Mouse (Mus musculus) liver, embryonic 14.5 days (tissue): ENCODE results near the gene Gm1043. TPM values are rescaled to one million over a fixed set of nuclear protein-coding genes. Genes with fewer than 3 reads are reported as not detected.

Experiments used
- ATAC-seq: fragments of 200-750 bp; cut with Nextera tagmentation; 2 replicates; pipeline ENCODE4 v1.8.0; 2017; ENCODE audit warnings: moderate number of reproducible peaks, mild to moderate bottlenecking, moderate library complexity; ENCODE audit not compliant: insufficient read depth
- DNase-seq, 3 experiments: peaks; one replicate each; pipeline ENCODE4 v3.0.0-alpha.2; 2012 to 2013; ENCODE audit warnings: low read depth in 3 of 3, low spot score in 3 of 3
- H3K27ac ChIP-seq: fragments of 300-500 bp; sonication (generic); 2 replicates; pipeline ENCODE4 v1.5.1; 2014; ENCODE audit warnings: moderate library complexity, mild to moderate bottlenecking, control low read depth, inconsistent platforms
- H3K27me3 ChIP-seq: fragments of 300-500 bp; sonication (generic); 2 replicates; pipeline ENCODE4 v1.6.1; 2014; ENCODE audit warnings: mild to moderate bottlenecking, low read length, moderate library complexity; ENCODE audit not compliant: control insufficient read depth, insufficient read depth
- H3K36me3 ChIP-seq: fragments of 300-500 bp; sonication (generic); replicated peaks from 2 replicates; pipeline ENCODE4 v1.6.1; 2014; ENCODE audit warnings: low read depth; ENCODE audit not compliant: control insufficient read depth, insufficient read depth
- H3K4me1 ChIP-seq, 2 experiments: fragments of 200-500 bp in 1 of 2; fragments of 300-500 bp in 1 of 2; sonication (generic) in 1 of 2; replicated peaks; 2 replicates each; pipeline ENCODE4 v1.6.1; 2012 to 2014; ENCODE audit warnings: antibody characterized with exemption in 1 of 2, inconsistent platforms in 1 of 2, low read length in 1 of 2; ENCODE audit not compliant: control insufficient read depth in 2 of 2, insufficient read depth in 2 of 2
- H3K4me2 ChIP-seq: fragments of 300-500 bp; sonication (generic); 2 replicates; pipeline ENCODE4 v1.6.1; 2014; ENCODE audit warnings: low read depth, mild to moderate bottlenecking, control low read depth, moderate library complexity
- H3K4me3 ChIP-seq, 2 experiments: fragments of 200-500 bp in 1 of 2; fragments of 300-500 bp in 1 of 2; sonication (generic) in 1 of 2; 2 replicates each; pipeline ENCODE4 v1.5.1; 2012 to 2014; ENCODE audit warnings: low read depth in 2 of 2, low read length in 2 of 2, mild to moderate bottlenecking in 2 of 2, control low read depth in 1 of 2, inconsistent platforms in 1 of 2, moderate library complexity in 1 of 2; ENCODE audit not compliant: insufficient read depth in 1 of 2
- H3K9ac ChIP-seq: fragments of 300-500 bp; sonication (generic); replicated peaks from 2 replicates; pipeline ENCODE4 v1.6.1; 2014; ENCODE audit warnings: mild to moderate bottlenecking, control low read depth, moderate library complexity
- H3K9me3 ChIP-seq: fragments of 300-500 bp; sonication (generic); 2 replicates; pipeline ENCODE4 v1.6.1; 2016; ENCODE audit warnings: low read length, mixed read lengths; ENCODE audit not compliant: control insufficient read depth
- CTCF ChIP-seq: IDR thresholded peaks from 2 replicates; pipeline ENCODE4 v1.5.1; 2016; ENCODE audit warnings: antibody characterized with exemption, low read depth, control low read depth
- EP300 ChIP-seq: IDR thresholded peaks from 2 replicates; pipeline ENCODE4 v1.6.1; 2016; ENCODE audit warnings: antibody characterized with exemption, low read depth
- WGBS: fragments of 180-500 bp; shearing (Covaris S2); extraction: QIAGEN DNeasy Blood & Tissue Kit; methylation state at CpG from one replicate; pipeline ENCODE4 v1.1.7; 2014; ENCODE audit not compliant: insufficient replicate concordance; 5-methylcytosine and 5-hydroxymethylcytosine counted together
- polyA plus RNA-seq, 2 experiments: library from polyadenylated mRNA; depleted of rRNA in 1 of 2; stranded (reverse) in 1 of 2; unstranded in 1 of 2; fragments of >200 nt; fragmentation: Nextera tagmentation in 1 of 2; extraction: Ambion mirVana in 1 of 2; gene quantifications; 2 replicates each; pipeline versions ENCODE4 v1.2.1 to v1.2.3; 2012 to 2014

The Gm1043 gene
- polyA plus RNA-seq, 2 experiments: not detected

DNA sequence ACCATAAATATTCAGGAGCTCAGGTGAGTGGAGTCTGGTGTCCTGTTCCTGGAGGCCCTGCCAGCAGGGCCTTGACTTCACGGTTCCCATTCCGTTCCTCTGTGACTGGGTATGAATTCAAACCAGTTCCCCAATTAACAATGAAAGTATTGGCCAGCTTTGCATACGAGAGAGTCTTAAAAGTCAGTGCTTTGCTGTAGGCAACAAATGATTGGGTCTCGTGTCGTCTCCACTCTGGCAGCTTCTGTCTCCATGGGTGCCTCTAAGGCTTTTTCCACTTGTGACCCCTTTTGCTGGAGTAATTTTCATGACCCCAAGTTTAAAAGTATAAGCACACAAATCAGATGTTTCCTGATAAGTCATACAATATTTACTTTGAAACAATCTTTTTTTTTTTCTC, 4.6 kb upstream of the Gm1043 start:
- Histone ChIP-seq H3K27me3 (no peaks in the 10 kb centered on the region), H3K4me2 (no peak overlapping the region), H3K27ac (no peak overlapping the region), H3K9me3 (no peaks in the 10 kb centered on the region), H3K36me3 (no peaks in the 10 kb centered on the region), H3K4me1 (no peaks in the 10 kb centered on the region), H3K9ac (no peak overlapping the region), H3K4me3 (no peak overlapping the region)
- TF ChIP-seq EP300: no peak
- TF ChIP-seq CTCF: no peak
- ATAC-seq: no peak
- no peak for DNase-seq
- WGBS: 60% methylated on average over 5 of the region's 5 CpGs

DNA sequence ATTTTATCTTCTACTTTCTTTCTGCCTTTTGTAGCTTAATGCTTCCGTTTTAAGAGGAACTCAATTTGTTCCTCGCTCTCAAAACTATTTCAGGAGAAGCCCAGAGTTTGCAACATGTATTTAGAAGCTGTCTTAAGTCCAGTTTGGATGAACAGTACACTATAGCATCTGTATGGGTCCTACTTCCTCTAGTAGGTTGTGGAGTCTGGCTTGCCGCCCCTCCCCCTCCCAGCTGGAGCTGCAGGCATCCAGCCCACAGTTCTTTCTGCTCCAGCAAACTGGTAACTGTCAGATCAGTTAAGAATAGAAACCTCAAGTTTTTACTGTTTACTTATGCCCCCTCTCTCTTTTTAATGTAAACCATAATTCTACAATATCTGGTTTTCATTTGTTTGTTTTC, 2.8 kb upstream of the Gm1043 start:
- Histone ChIP-seq H3K4me1 (no peaks in the 10 kb centered on the region), H3K9me3 (no peaks in the 10 kb centered on the region), H3K36me3 (no peaks in the 10 kb centered on the region), H3K27me3 (no peaks in the 10 kb centered on the region), H3K4me3 (no peak overlapping the region), H3K4me2 (no peak overlapping the region), H3K9ac (no peak overlapping the region), H3K27ac (no peak overlapping the region)
- WGBS: 8% methylated on average over 3 of the region's 3 CpGs
- TF ChIP-seq CTCF (no peak), EP300 (no peak)
- DNase-seq: no peak
- no peak for ATAC-seq

DNA sequence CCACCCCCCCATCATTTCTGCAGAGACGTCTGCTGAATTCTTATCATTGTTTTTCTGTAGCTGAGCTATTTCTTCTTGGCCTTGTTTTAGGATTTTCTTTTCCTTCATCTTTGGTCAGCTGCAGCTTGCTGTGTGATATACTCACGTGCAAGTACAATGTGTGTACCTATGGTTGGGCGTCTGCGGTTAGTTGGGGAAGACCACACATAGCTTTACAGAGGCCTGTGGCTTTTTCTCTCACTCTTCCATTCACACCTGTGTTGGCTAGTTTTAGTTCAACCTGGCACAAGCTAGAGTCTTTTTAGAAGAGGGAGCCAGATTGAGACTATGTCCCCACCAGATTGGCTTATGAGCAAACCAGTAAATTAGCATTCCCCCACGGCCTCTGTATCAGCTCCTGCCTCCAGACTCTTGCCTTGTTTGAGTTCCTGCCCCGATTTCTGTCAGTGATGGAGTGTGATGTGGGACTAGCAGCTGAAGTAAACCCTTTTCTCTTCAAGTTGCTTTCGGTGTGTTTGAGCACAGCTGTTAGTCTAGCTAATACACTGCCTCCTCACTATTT, 1.9 kb upstream of the Gm1043 start:
- no peak overlapping the region for H3K4me2 ChIP-seq
- TF ChIP-seq CTCF: no peak
- TF ChIP-seq EP300: no peak
- ATAC-seq (no peak), DNase-seq (no peak)
- WGBS: 47% methylated on average over 7 of the region's 7 CpGs
- H3K4me1 ChIP-seq: no peaks in the 10 kb centered on the region
- no peak overlapping the region for H3K27ac ChIP-seq
- no peaks in the 10 kb centered on the region for H3K9me3 ChIP-seq
- H3K9ac ChIP-seq: no peak overlapping the region
- no peak overlapping the region for H3K4me3 ChIP-seq
- H3K36me3 ChIP-seq: no peaks in the 10 kb centered on the region
- no peaks in the 10 kb centered on the region for H3K27me3 ChIP-seq

DNA sequence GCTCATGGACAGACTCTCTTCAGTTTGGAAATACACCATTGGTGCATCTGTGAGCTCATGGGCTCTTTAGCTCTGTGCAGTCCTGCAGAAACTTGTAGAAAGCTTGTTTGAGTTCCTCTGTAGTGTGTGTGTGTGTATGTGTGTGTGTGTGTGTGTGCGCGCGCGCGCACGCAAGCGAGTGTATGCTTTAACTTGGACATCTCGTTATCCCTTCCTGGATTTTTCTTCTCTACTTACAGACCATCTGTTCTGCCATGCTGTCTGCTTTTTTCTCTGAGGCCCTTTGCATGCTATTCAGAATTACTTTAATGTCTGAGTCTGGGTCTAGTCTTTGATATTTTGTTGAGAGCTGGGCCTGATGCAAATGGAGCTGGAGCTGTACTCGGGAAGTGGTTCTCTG, 1.3 kb upstream of the Gm1043 start:
- no peaks in the 10 kb centered on the region for H3K9me3 ChIP-seq
- WGBS: 87% methylated on average over 9 of the region's 9 CpGs
- DNase-seq (no peak), ATAC-seq (no peak)
- TF ChIP-seq CTCF (no peak), EP300 (no peak)
- no peak overlapping the region for H3K4me2 ChIP-seq
- no peak overlapping the region for H3K27ac ChIP-seq
- H3K36me3 ChIP-seq: no peaks in the 10 kb centered on the region
- no peak overlapping the region for H3K9ac ChIP-seq
- H3K27me3 ChIP-seq: no peaks in the 10 kb centered on the region
- no peaks in the 10 kb centered on the region for H3K4me1 ChIP-seq
- H3K4me3 ChIP-seq: no peak overlapping the region

DNA sequence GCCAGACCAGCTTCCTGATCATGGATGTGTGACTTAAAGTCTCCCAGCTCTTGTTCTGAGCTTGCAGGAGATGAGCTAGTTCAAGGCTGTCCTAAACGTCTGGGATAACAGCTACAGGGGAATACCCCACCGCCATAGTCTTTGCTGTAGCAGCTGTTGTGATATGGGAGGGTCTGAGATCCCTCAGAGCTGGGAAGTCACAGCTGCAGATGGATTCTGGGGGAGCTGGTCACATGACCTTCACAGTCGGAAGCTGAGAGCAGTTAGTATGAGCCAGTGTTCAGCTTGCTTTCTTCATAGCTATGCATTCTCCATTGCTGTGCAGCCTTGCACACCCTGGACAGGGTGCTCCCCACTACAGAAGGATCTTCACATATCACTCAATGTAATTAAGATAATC, 748 bp downstream of the Gm1043 start:
- ATAC-seq: no peak
- no peak overlapping the region for H3K27ac ChIP-seq
- peaks cover 5% of the 10 kb centered on the region for H3K27me3 ChIP-seq
- H3K4me2 ChIP-seq: no peak overlapping the region
- no peak overlapping the region for H3K9ac ChIP-seq
- TF ChIP-seq CTCF (no peak), EP300 (no peak)
- WGBS: 58% methylated on average over 3 of the region's 3 CpGs
- H3K4me3 ChIP-seq: no peak overlapping the region
- no peaks in the 10 kb centered on the region for H3K36me3 ChIP-seq
- no peak for DNase-seq
- no peaks in the 10 kb centered on the region for H3K4me1 ChIP-seq
- no peaks in the 10 kb centered on the region for H3K9me3 ChIP-seq
